Mouse (Mus musculus) liver, embryonic 13.5 days (tissue): ENCODE results near the gene Dysf. TPM values are rescaled to one million over a fixed set of nuclear protein-coding genes. Genes with fewer than 3 reads are reported as not detected.
A peak's percentile ranks its signal among the peaks of the same experiment; 100 is the strongest.
"Not testable (repeated sequence)": the region's sequence is repeated elsewhere in the genome, so short reads cannot be mapped to it uniquely, and the experiment has no call there.

Experiments
- ATAC-seq: fragments of 200-750 bp; cut with Nextera tagmentation; 2 replicates; pipeline ENCODE4 v1.8.0; 2017; ENCODE audit warnings: low read depth, mild to moderate bottlenecking, moderate number of reproducible peaks, moderate library complexity
- DNase-seq: peaks from one replicate; pipeline ENCODE4 v3.0.0; 2022
- H3K27ac ChIP-seq: fragments of 300-500 bp; sonication (generic); 2 replicates; pipeline ENCODE4 v1.5.1; 2015; ENCODE audit warnings: moderate library complexity, mild to moderate bottlenecking, inconsistent platforms
- H3K27me3 ChIP-seq: fragments of 300-500 bp; sonication (generic); 2 replicates; pipeline ENCODE4 v1.6.1; 2015; ENCODE audit warnings: mild to moderate bottlenecking, inconsistent platforms
- H3K36me3 ChIP-seq: fragments of 300-500 bp; sonication (generic); 2 replicates; pipeline ENCODE4 v1.6.1; 2015; ENCODE audit warnings: mild to moderate bottlenecking, inconsistent platforms
- H3K4me1 ChIP-seq: fragments of 300-500 bp; sonication (generic); replicated peaks from 2 replicates; pipeline ENCODE4 v1.6.1; 2015; ENCODE audit warnings: inconsistent platforms
- H3K4me2 ChIP-seq: fragments of 300-500 bp; sonication (generic); 2 replicates; pipeline ENCODE4 v1.6.1; 2015; ENCODE audit warnings: inconsistent platforms, mild to moderate bottlenecking, moderate library complexity
- H3K4me3 ChIP-seq: fragments of 300-500 bp; sonication (generic); replicated peaks from 2 replicates; pipeline ENCODE4 v1.5.1; 2015; ENCODE audit warnings: mild to moderate bottlenecking, inconsistent platforms
- H3K9ac ChIP-seq: fragments of 300-500 bp; sonication (generic); 2 replicates; pipeline ENCODE4 v1.6.1; 2015; ENCODE audit warnings: mild to moderate bottlenecking, inconsistent platforms
- H3K9me3 ChIP-seq: fragments of 300-500 bp; sonication (generic); replicated peaks from 2 replicates; pipeline ENCODE4 v1.6.1; 2016; ENCODE audit warnings: inconsistent platforms
- WGBS: fragments of 180-500 bp; shearing (Covaris S2); methylation state at CpG from one replicate; pipeline ENCODE4 v1.1.7; 2015; ENCODE audit not compliant: insufficient replicate concordance; 5-methylcytosine and 5-hydroxymethylcytosine counted together
- polyA plus RNA-seq: library from polyadenylated mRNA; unstranded; fragments of >200 nt; fragmentation: Nextera tagmentation; extraction: Ambion mirVana; gene quantifications from 2 replicates; pipeline ENCODE4 v1.2.1, GENCODE M21; 2015

Gene Dysf
- polyA plus RNA-seq, 1 experiment from 2014 or later = 1.0 TPM

- Histone ChIP-seq H3K4me2 (peak overlapping the region; percentile 47), H3K4me3 (peak overlapping the region; percentile 37), H3K36me3 (no peaks in the 10 kb centered on the region), H3K4me1 (no peaks in the 10 kb centered on the region), H3K27ac (no peak overlapping the region), H3K9ac (no peak overlapping the region), H3K27me3 (peaks cover 35% of the 10 kb centered on the region), H3K9me3 (no peaks in the 10 kb centered on the region)
- DNase-seq (no peak), ATAC-seq (no peak; the same call in 1 of the 2 replicates)
- 4% methylated on average over 28 of the region's 28 CpGs for WGBS
These were observed 10.6 kb downstream of the Dysf start for GRCm38 (mm10) chr6:84018906-84019550.

GRCm38 (mm10) chr6:84020002-84020401 lies 11.6 kb downstream of the Dysf start:
- 22% methylated on average over 4 of the region's 4 CpGs for WGBS
- Histone ChIP-seq H3K4me2 (no peak overlapping the region), H3K4me1 (no peaks in the 10 kb centered on the region), H3K27me3 (peaks cover 35% of the 10 kb centered on the region), H3K36me3 (no peaks in the 10 kb centered on the region), H3K9me3 (no peaks in the 10 kb centered on the region), H3K4me3 (peak overlapping the region; percentile 37; the same call in 1 of the 2 replicates), H3K27ac (0 out of 2 replicates have a peak overlapping the region, but pooled peaks have one; percentile 5), H3K9ac (no peak overlapping the region)
- DNase-seq = no peak
- no peak for ATAC-seq

GRCm38 (mm10) chr6:84021990-84022389 lies 13.6 kb downstream of the Dysf start:
- no peak for DNase-seq
- 49% methylated on average over 3 of the region's 3 CpGs for WGBS
- H3K4me3 ChIP-seq = no peak overlapping the region

GRCm38 (mm10) chr6:84025636-84026035 lies 17.2 kb downstream of the Dysf start:
- 56% methylated on average over 3 of the region's 3 CpGs for WGBS
- Histone ChIP-seq H3K9me3 (no peaks in the 10 kb centered on the region), H3K4me3 (no peak overlapping the region)

More at GRCm38 (mm10) chr6:84021990-84022389, 13.6 kb downstream of the Dysf start:
- Histone ChIP-seq H3K27me3 (peaks cover 35% of the 10 kb centered on the region), H3K4me2 (no peak overlapping the region), H3K9ac (no peak overlapping the region), H3K4me1 (no peaks in the 10 kb centered on the region), H3K9me3 (no peaks in the 10 kb centered on the region), H3K36me3 (no peaks in the 10 kb centered on the region), H3K27ac (no peak overlapping the region)
- no peak for ATAC-seq

DNA sequence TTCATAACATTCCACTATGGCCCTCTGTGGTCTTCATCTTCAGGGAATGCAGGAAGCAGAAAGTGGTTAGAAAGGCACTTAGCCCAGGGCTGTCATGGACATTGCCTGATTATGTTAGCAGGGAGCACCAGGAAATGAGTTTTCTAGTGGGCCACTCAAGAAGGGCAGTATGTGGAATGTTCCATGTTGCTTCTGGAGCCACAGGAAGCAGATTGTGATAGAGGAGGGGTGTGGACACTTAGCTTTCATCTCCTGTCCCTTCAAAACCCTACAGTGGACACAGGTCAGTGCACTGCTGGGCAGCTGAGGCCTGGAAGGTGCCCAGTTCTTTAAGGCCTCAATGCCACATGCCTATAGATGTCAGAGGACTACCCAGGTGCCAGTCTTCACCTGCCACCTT lies 20.4 kb downstream of the Dysf start:
- no peaks in the 10 kb centered on the region for H3K36me3 ChIP-seq
- no peak overlapping the region for H3K27ac ChIP-seq
- H3K27me3 ChIP-seq = no peaks in the 10 kb centered on the region
- ATAC-seq (no peak), DNase-seq (no peak)
- H3K4me3 ChIP-seq = no peak overlapping the region
- no peak overlapping the region for H3K4me2 ChIP-seq
- no peak overlapping the region for H3K9ac ChIP-seq
- H3K4me1 ChIP-seq = no peaks in the 10 kb centered on the region
- no peaks in the 10 kb centered on the region for H3K9me3 ChIP-seq

More at GRCm38 (mm10) chr6:84025636-84026035, 17.2 kb downstream of the Dysf start:
- ATAC-seq = no peak
- DNase-seq = no peak
- Histone ChIP-seq H3K27ac (no peak overlapping the region), H3K4me1 (no peaks in the 10 kb centered on the region), H3K9ac (no peak overlapping the region), H3K36me3 (no peaks in the 10 kb centered on the region), H3K4me2 (no peak overlapping the region), H3K27me3 (0 out of 2 replicates have a peak, but pooled peaks cover 5% of the 10 kb centered on the region)

DNA sequence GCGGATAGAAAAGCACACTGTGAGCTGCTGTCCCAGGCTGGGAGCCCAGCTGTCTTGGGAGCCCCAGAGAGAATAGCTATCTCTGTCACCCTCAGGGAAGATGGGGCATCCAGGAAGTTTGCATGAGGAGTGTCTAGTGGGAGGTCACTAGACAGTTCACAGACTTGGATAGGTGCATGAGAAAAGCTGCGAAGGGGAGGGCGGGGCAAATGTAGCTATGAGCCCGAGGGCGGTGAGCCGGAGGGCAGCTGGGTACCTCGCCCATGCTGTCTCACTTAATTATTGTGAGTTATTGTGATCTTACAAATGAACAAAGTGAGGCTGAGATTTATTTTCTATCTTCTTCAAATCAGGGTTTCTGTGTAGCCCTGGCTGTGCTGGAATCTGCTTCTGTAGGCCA lies 21.4 kb downstream of the Dysf start:
- Histone ChIP-seq H3K9me3 (no peaks in the 10 kb centered on the region), H3K4me1 (no peaks in the 10 kb centered on the region), H3K4me3 (no peak overlapping the region), H3K27me3 (no peaks in the 10 kb centered on the region), H3K27ac (no peak overlapping the region), H3K36me3 (no peaks in the 10 kb centered on the region), H3K9ac (no peak overlapping the region), H3K4me2 (no peak overlapping the region)
- 75% methylated on average over 7 of the region's 7 CpGs for WGBS
- DNase-seq (no peak), ATAC-seq (no peak)

DNA sequence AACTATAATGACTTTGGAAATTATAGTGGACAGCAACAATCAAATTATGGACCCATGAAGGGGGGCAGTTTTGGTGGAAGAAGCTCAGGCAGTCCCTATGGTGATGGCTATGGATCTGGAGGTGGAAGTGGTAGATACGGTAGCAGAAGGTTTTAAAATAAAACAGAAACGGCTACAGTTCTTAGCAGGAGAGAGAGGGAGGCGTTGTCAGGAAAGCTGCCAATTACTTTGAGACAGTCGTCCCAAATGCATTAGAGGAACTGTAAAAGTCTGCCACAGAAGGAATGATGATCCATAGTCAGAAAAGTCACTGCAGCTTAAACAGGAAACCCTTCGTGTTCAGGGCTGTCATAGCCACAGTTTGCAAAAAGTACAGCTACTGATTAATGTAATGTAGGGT lies 24.1 kb downstream of the Dysf start:
- H3K27ac ChIP-seq, H3K4me1 ChIP-seq, H3K36me3 ChIP-seq, H3K9me3 ChIP-seq, H3K4me3 ChIP-seq, H3K27me3 ChIP-seq, H3K9ac ChIP-seq, DNase-seq, ATAC-seq, H3K4me2 ChIP-seq: not testable (repeated sequence)
- 42% methylated on average over 5 of the region's 5 CpGs for whole genome bisulfite sequencing

DNA sequence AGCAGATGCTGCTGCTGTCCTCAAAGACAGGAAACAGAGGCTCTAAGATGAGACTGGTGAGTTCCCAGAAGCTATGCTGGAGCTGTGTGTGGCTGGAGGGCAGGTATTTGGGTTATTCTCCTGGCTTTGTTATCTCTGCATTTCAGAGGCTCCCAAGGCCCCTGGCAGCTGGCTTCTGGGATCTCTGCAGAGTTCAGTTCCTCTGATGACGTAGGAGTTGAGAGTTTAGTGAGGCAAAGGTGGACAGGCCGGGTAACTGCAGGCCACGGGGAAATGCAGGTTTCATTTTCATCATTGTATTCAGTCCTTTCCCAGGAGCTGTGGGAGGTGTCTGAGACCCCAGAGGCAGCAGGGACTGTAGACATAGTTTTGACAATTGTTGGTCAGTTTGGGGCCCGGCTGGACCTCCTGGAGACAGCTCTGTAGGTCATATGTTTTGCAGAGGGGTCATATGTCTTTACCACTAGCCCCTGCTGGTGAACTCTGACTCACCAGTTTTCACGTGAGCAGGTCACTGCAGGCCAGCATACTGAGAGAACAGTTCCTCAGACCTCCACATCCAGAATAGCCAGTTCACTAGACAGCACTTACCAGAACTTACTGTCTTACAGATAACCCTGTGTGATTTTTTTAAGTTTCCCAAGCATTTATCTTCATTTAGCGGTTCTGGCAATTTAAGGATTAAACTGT lies 35.0 kb downstream of the Dysf start:
- Histone ChIP-seq H3K36me3 (no peaks in the 10 kb centered on the region), H3K4me2 (no peak overlapping the region), H3K27ac (no peak overlapping the region), H3K9me3 (no peaks in the 10 kb centered on the region), H3K27me3 (no peaks in the 10 kb centered on the region), H3K4me1 (no peaks in the 10 kb centered on the region), H3K9ac (no peak overlapping the region), H3K4me3 (no peak overlapping the region)
- no peak for DNase-seq
- peak; percentile 36; the same call in 1 of the 2 replicates for ATAC-seq
- WGBS = 51% methylated on average over 6 of the region's 6 CpGs

DNA sequence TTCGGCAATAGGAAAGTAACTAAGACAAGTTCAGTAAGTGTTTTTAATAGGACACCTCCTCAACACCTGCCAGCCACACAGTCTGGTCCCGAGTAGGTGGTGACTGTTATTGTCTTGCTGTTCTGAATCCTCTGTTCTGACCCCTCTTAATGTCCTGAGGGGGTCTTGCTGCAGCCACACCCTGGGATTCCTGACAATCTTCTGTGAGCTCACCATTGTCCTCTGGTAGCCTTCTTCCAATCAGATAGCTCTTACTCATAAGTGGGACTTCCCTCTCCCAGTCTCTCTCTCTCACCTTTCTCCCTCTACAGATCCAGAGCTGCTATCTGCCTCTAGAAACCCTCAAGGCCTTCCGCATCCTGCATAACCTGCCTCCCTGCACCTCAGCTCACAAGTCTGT lies 36.3 kb downstream of the Dysf start:
- no peak overlapping the region for H3K27ac ChIP-seq
- 68% methylated on average over 3 of the region's 3 CpGs for WGBS
- no peak for ATAC-seq
- H3K27me3 ChIP-seq = no peaks in the 10 kb centered on the region
- no peaks in the 10 kb centered on the region for H3K9me3 ChIP-seq
- no peak overlapping the region for H3K4me2 ChIP-seq
- H3K4me3 ChIP-seq = no peak overlapping the region
- no peaks in the 10 kb centered on the region for H3K36me3 ChIP-seq
- H3K9ac ChIP-seq = no peak overlapping the region
- no peaks in the 10 kb centered on the region for H3K4me1 ChIP-seq
- DNase-seq = no peak

- WGBS = 54% methylated on average over 2 of the region's 2 CpGs
- H3K4me2 ChIP-seq = no peak overlapping the region
- no peaks in the 10 kb centered on the region for H3K4me1 ChIP-seq
- H3K27me3 ChIP-seq = no peaks in the 10 kb centered on the region
- H3K9ac ChIP-seq = no peak overlapping the region
- H3K9me3 ChIP-seq = no peaks in the 10 kb centered on the region
- DNase-seq (no peak), ATAC-seq (no peak)
- H3K36me3 ChIP-seq = no peaks in the 10 kb centered on the region
- no peak overlapping the region for H3K27ac ChIP-seq
- no peak overlapping the region for H3K4me3 ChIP-seq
These were observed 40.5 kb downstream of the Dysf start for GRCm38 (mm10) chr6:84048856-84049255.

GRCm38 (mm10) chr6:84050238-84050637 lies 41.8 kb downstream of the Dysf start:
- no peak for DNase-seq
- no peak overlapping the region for H3K4me2 ChIP-seq
- no peaks in the 10 kb centered on the region for H3K4me1 ChIP-seq
- no peak overlapping the region for H3K27ac ChIP-seq
- no peaks in the 10 kb centered on the region for H3K27me3 ChIP-seq
- no peaks in the 10 kb centered on the region for H3K9me3 ChIP-seq
- 71% methylated on average over 4 of the region's 4 CpGs for WGBS
- no peak for ATAC-seq
- H3K36me3 ChIP-seq = no peaks in the 10 kb centered on the region
- H3K9ac ChIP-seq = no peak overlapping the region
- H3K4me3 ChIP-seq = no peak overlapping the region

DNA sequence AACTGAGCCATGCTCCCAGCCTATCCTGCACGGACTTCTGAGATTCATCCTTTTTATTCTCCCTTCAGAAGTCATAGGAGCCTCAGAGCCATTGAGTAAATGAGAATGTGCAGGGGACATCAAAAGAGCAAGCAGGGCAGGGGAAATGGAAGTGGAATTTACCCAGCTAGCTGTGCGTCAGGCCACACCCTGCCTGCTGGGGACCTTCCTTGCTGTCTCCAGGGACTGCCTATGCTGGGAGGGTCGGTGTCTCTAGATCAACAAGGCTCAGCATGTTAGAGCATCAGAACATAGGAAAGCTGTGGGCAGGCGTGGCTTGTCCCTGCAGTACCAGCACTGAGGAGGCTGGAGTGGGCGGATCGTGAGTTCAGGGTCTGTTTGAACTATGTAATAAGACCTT lies 42.6 kb downstream of the Dysf start:
- DNase-seq (no peak), ATAC-seq (no peak)
- H3K27me3 ChIP-seq = no peaks in the 10 kb centered on the region

More for the DNA sequence above, 42.6 kb downstream of the Dysf start:
- Histone ChIP-seq H3K4me2 (no peak overlapping the region), H3K4me3 (no peak overlapping the region), H3K9me3 (no peaks in the 10 kb centered on the region), H3K27ac (no peak overlapping the region), H3K36me3 (no peaks in the 10 kb centered on the region), H3K9ac (no peak overlapping the region), H3K4me1 (no peaks in the 10 kb centered on the region)
- WGBS = 60% methylated on average over 6 of the region's 6 CpGs
